Mouse (Mus musculus) gastrocnemius, postnatal 10 days (tissue): Measurements from ENCODE around the gene Prrg2. TPM values are rescaled to one million over a fixed set of nuclear protein-coding genes. Genes with fewer than 3 reads are reported as not detected.

Experiments used
- DNase-seq: peaks from one replicate; pipeline ENCODE4 v3.0.0; 2021; ENCODE audit warnings: mixed read lengths
- total RNA-seq, 2 experiments: library from RNA; stranded (reverse); gene quantifications; 2 replicates each; pipeline ENCODE4 v1.2.3; 2021

The Prrg2 gene
- total RNA-seq, 2 experiments from 2014 or later: 8.5 to 10.7 TPM

- no peak for DNase-seq
These were observed 5.5 kb downstream of the Prrg2 start for GRCm38 (mm10) chr7:45056972-45057348.

GRCm38 (mm10) chr7:45056329-45056971 is 6.0 kb downstream of the Prrg2 start:
- no peak for DNase-seq

GRCm38 (mm10) chr7:45053931-45054510 is 8.5 kb downstream of the Prrg2 start:
- peak; percentile 77 for DNase-seq

- DNase-seq: peak; percentile 73
These were observed 9.2 kb downstream of the Prrg2 start for GRCm38 (mm10) chr7:45053117-45053930.

- no peak for DNase-seq
These were observed 9.7 kb downstream of the Prrg2 start, which contains the start of gene Prr12 for GRCm38 (mm10) chr7:45052862-45053116. TSS of gene Prr12 (minus strand) at chr7:45052881.

- peak; percentile 40 for DNase-seq
These were observed 10.2 kb downstream of the Prrg2 start for GRCm38 (mm10) chr7:45052181-45052861.

- no peak for DNase-seq
These were observed 10.9 kb downstream of the Prrg2 start for GRCm38 (mm10) chr7:45051601-45051974.

GRCm38 (mm10) chr7:45050945-45051600 is 11.4 kb downstream of the Prrg2 start:
- peak; percentile 72 for DNase-seq

- peak; percentile 68 for DNase-seq
These were observed 13.4 kb downstream of the Prrg2 start for GRCm38 (mm10) chr7:45048923-45049657.

- peak; percentile 41 for DNase-seq
These were observed 14.2 kb downstream of the Prrg2 start for GRCm38 (mm10) chr7:45048001-45048890.

GRCm38 (mm10) chr7:45047491-45047890 is 15.0 kb downstream of the Prrg2 start:
- DNase-seq: no peak

- no peak for DNase-seq
These were observed 15.6 kb downstream of the Prrg2 start for GRCm38 (mm10) chr7:45046853-45047350.

- no peak for DNase-seq
These were observed 16.7 kb downstream of the Prrg2 start for GRCm38 (mm10) chr7:45045741-45046140.

GRCm38 (mm10) chr7:45043307-45043706 is 19.2 kb downstream of the Prrg2 start:
- no peak for DNase-seq

- DNase-seq: peak; percentile 72
These were observed 21.6 kb downstream of the Prrg2 start for GRCm38 (mm10) chr7:45040851-45041250.

GRCm38 (mm10) chr7:45038411-45038810 is 24.1 kb downstream of the Prrg2 start:
- DNase-seq: no peak

GRCm38 (mm10) chr7:45037720-45038361 is 24.6 kb downstream of the Prrg2 start:
- peak; percentile 65 for DNase-seq

GRCm38 (mm10) chr7:45036702-45037101 is 25.8 kb downstream of the Prrg2 start:
- DNase-seq: no peak

- no peak for DNase-seq
These were observed 26.8 kb downstream of the Prrg2 start for GRCm38 (mm10) chr7:45035631-45036030.
